7 mouse cellular contexts compared by ENCODE assay signal in genomic region chr2:65237610-65238170, GRCm38 (mm10). TPM values are rescaled to one million over a fixed set of nuclear protein-coding genes. Genes with fewer than 3 reads are reported as not detected.
DNase-seq lines count a peak whose midpoint lies in the region; ATAC-seq and TF ChIP-seq lines count a peak whose summit lies in the region.

No protein-coding gene starts in this region.

- no peak for TF ChIP-seq CTCF in Patski (IDR thresholded peaks at IDR 0.05)

- under 1% methylated on average over 22 of the region's 22 CpGs for WGBS in forebrain, embryonic 12.5 days
- WGBS in hindbrain, embryonic 16.5 days, result 1% methylated on average over 22 of the region's 22 CpGs
- WGBS in liver, embryonic 12.5 days (ENCODE audit: insufficient replicate concordance), result 2% methylated on average over 22 of the region's 22 CpGs

- peaks cover 18% of the 10 kb centered on the region for H3K4me1 ChIP-seq in forebrain, embryonic 12.5 days
- peaks cover 9% of the 10 kb centered on the region for H3K4me1 ChIP-seq in hindbrain, embryonic 16.5 days (ENCODE audit: control insufficient read depth, insufficient read depth, low read depth, low read length)
- H3K4me1 ChIP-seq in liver, embryonic 12.5 days, result no peaks in the 10 kb centered on the region

- peak; percentile 66 for DNase-seq in CD4-positive, CD25-positive, alpha-beta regulatory T cell, adult 2 months (ENCODE audit: low read depth, low spot score)
- DNase-seq in Patski (ENCODE audit: low read depth, low spot score), result no peak
- peak; percentile 55 for DNase-seq in thymus, postnatal 14 days

- no peaks in the 10 kb centered on the region for H3K27me3 ChIP-seq in Patski
- H3K27me3 ChIP-seq in forebrain, embryonic 12.5 days, result peaks cover 24% of the 10 kb centered on the region
- H3K27me3 ChIP-seq in hindbrain, embryonic 16.5 days (replicated peaks; ENCODE audit: control insufficient read depth, insufficient read depth, low read length), result peaks cover 3% of the 10 kb centered on the region; the same call in 1 of the 2 replicates
- peaks cover 44% of the 10 kb centered on the region for H3K27me3 ChIP-seq in liver, embryonic 12.5 days (replicated peaks)

- in situ Hi-C loops in Patski (cut with MboI; ENCODE audit: low pct_unique_long_range_greater_than_20kb), result no loop called here

- H3K9me3 ChIP-seq in forebrain, embryonic 12.5 days, result no peaks in the 10 kb centered on the region
- no peaks in the 10 kb centered on the region for H3K9me3 ChIP-seq in hindbrain, embryonic 16.5 days (ENCODE audit: control insufficient read depth, low read length)
- no peaks in the 10 kb centered on the region for H3K9me3 ChIP-seq in liver, embryonic 12.5 days (replicated peaks)

- ATAC-seq in Patski, result peak; percentile 29
- ATAC-seq in forebrain, embryonic 12.5 days (ENCODE audit: low FRiP score), result peak; percentile 17; the same call in 1 of the 2 replicates
- ATAC-seq in hindbrain, embryonic 16.5 days, result peak; percentile 53
- ATAC-seq in liver, embryonic 12.5 days, result no peak
- ATAC-seq in monocyte, adult 5-6 weeks (replicated peaks; ENCODE audit: insufficient number of reproducible peaks, low FRiP score, low TSS enrichment, poor library complexity, severe bottlenecking), result peak; percentile 57; the same call in 1 of the 2 replicates

- CTCF ChIA-PET in Patski (lab: Charles Lee), result interaction anchor here (1.2 kb wide), 1 partner anchor 39 kb away, joined by 3 read pairs; no protein-coding TSS in a partner anchor

- peak overlapping the region; percentile 94 for H3K4me2 ChIP-seq in forebrain, embryonic 12.5 days
- peak overlapping the region; percentile 99 for H3K4me2 ChIP-seq in hindbrain, embryonic 16.5 days (ENCODE audit: low read length)
- H3K4me2 ChIP-seq in liver, embryonic 12.5 days, result peak overlapping the region; percentile 78

- H3K36me3 ChIP-seq in forebrain, embryonic 12.5 days (replicated peaks), result no peaks in the 10 kb centered on the region
- H3K36me3 ChIP-seq in hindbrain, embryonic 16.5 days (ENCODE audit: control insufficient read depth, insufficient read depth, low read length), result no peaks in the 10 kb centered on the region
- H3K36me3 ChIP-seq in liver, embryonic 12.5 days, result no peaks in the 10 kb centered on the region

- POLR2A ChIA-PET in Patski (lab: Charles Lee), result interaction anchor here (0.7 to 1.6 kb wide), 4 partner anchors 15 to 91 kb away, joined by 3 to 6 read pairs (median 4); no protein-coding TSS in a partner anchor

- H3K9ac ChIP-seq in forebrain, embryonic 12.5 days, result peak overlapping the region; percentile 80
- peak overlapping the region; percentile 72 for H3K9ac ChIP-seq in hindbrain, embryonic 16.5 days (ENCODE audit: low read depth, low read length)
- peak overlapping the region; percentile 67 for H3K9ac ChIP-seq in liver, embryonic 12.5 days

- H3K4me3 ChIP-seq in forebrain, embryonic 12.5 days (replicated peaks), result peak overlapping the region; percentile 71
- peak overlapping the region; percentile 75 for H3K4me3 ChIP-seq in hindbrain, embryonic 16.5 days (ENCODE audit: low read length)
- H3K4me3 ChIP-seq in liver, embryonic 12.5 days, result peak overlapping the region; percentile 60

- no peak overlapping the region for H3K27ac ChIP-seq in forebrain, embryonic 12.5 days
- peak overlapping the region; percentile 70; the same call in 1 of the 2 replicates for H3K27ac ChIP-seq in hindbrain, embryonic 16.5 days (ENCODE audit: low read depth, low read length)
- H3K27ac ChIP-seq in liver, embryonic 12.5 days, result peak overlapping the region; percentile 48

RNA-seq across cellular contexts. Expression of gene Cobll1, which starts 1.5 kb away (rescaled TPM):
- 71.0 TPM for polyA plus RNA-seq in Patski (2021)
- polyA plus RNA-seq in forebrain, embryonic 12.5 days (2016; fragmentation: Nextera tagmentation; extraction: Ambion mirVana), result 3.2 and 4.0 TPM in 2 replicates
- 2.8 and 3.7 TPM in 2 replicates for polyA plus RNA-seq in hindbrain, embryonic 16.5 days (2015; fragmentation: Nextera tagmentation; extraction: Ambion mirVana)
- 4.3 and 4.4 TPM in 2 replicates for polyA plus RNA-seq in liver, embryonic 12.5 days (2016; fragmentation: Nextera tagmentation; extraction: Ambion mirVana)
- 3.8 to 17.0 TPM (median 4.2 TPM) in 3 replicates for total RNA-seq in monocyte, adult 5-6 weeks (2017)

Comparison
In these comparisons a context has a peak if more than half of its experiments do, and no peak if none do; other contexts are left out.
1. RNA of gene Cobll1, which starts 1.5 kb away (polyA plus RNA-seq): 71.0 TPM in Patski (single experiment); 4.3 to 4.4 TPM in liver, embryonic 12.5 days, 3.2 to 4.0 TPM in forebrain, embryonic 12.5 days and 2.8 to 3.7 TPM in hindbrain, embryonic 16.5 days; every median in the first group is over 10 times any median in the second.
2. Peak in every context shown above with its lines, with median percentiles within 50 percentile points of each other: H3K4me2 ChIP-seq, H3K4me3 ChIP-seq and H3K9ac ChIP-seq.